Mouse (Mus musculus): ENCODE results near the gene Hsbp1.

DNA sequence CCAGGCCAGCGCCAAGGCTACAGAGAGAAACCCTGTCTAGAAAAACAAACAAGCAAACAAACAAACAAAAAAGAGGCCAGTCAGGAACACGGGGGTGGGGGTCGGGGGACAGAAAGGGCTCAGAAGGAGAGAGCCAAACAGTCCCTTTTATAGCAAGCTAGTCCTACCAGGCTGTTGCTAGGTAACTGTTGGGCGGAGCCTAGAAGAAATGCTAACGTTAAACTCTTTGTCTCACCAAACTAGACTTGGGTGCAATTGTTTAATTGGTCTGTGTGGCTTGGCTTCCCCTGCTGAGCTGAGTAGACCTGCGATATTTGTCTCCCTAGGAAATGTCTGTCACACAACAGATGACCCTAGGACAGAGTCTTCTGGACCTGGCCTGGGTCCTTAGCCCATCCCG lies 34.2 kb downstream of the Hsbp1 start:
- TF ChIP-seq CTCF (IDR thresholded peaks at IDR 0.05; ENCODE audit: low read depth) = no peak
- TF ChIP-seq EP300 (IDR thresholded peaks at IDR 0.05; ENCODE audit: low read depth) = no peak
